Mouse (Mus musculus) liver, adult 2 months (tissue): ENCODE measurements around the gene Mrln.

Source experiments
- CTCF ChIP-seq: fragments of 200-500 bp; IDR thresholded peaks from 2 replicates; pipeline ENCODE4 v1.5.1; 2011; ENCODE audit warnings: low read depth, low read length, control low read depth
- POLR2A ChIP-seq: fragments of 200-500 bp; IDR thresholded peaks from 2 replicates; pipeline ENCODE4 v1.6.1; 2011; ENCODE audit warnings: low read length, control low read depth; ENCODE audit not compliant: insufficient read depth; ENCODE audit errors: extremely low read depth

GRCm38 (mm10) chr10:70260904-70261303, 56.4 kb downstream of the Mrln start:
- TF ChIP-seq CTCF (no peak), POLR2A (no peak)
